Mouse (Mus musculus) MEL (cell line): ENCODE measurements around the gene Xpo1. TPM values are rescaled to one million over a fixed set of nuclear protein-coding genes. Genes with fewer than 3 reads are reported as not detected.

ENCODE experiments used
- DNase-seq: peaks from one replicate; pipeline ENCODE4 v3.0.0; 2011; ENCODE audit warnings: low read depth, low spot score
- H3K27ac ChIP-seq: 2 replicates; pipeline ENCODE4 v1.5.1; 2012; ENCODE audit warnings: low read depth, mild to moderate bottlenecking, control low read depth, low read length, moderate library complexity; ENCODE audit not compliant: control insufficient read depth
- H3K27me3 ChIP-seq, 2 experiments: fragments of 150-350 bp in 1 of 2; sonication (generic) in 1 of 2; 2 replicates each; pipeline ENCODE4 v1.6.1; 2012; ENCODE audit warnings: low read length in 2 of 2, mild to moderate bottlenecking in 2 of 2, improper control_type of control experiment in 1 of 2, moderate library complexity in 1 of 2; ENCODE audit not compliant: insufficient read depth in 2 of 2, control insufficient read depth in 1 of 2
- H3K36me3 ChIP-seq, 2 experiments: 2 replicates each; pipeline ENCODE4 v1.6.1; 2012 to 2014; ENCODE audit warnings: low read length in 2 of 2, improper control_type of control experiment in 1 of 2, inconsistent platforms in 1 of 2, mild to moderate bottlenecking in 1 of 2; ENCODE audit not compliant: insufficient read depth in 2 of 2, control insufficient read depth in 1 of 2
- H3K4me1 ChIP-seq, 2 experiments: fragments of 150-350 bp in 1 of 2; sonication (generic) in 1 of 2; 2 replicates each; pipeline ENCODE4 v1.6.1; 2012; ENCODE audit warnings: low read length in 2 of 2, improper control_type of control experiment in 1 of 2, mild to moderate bottlenecking in 1 of 2; ENCODE audit not compliant: insufficient read depth in 2 of 2, control insufficient read depth in 1 of 2
- H3K4me3 ChIP-seq, 2 experiments: fragments of 150-350 bp in 1 of 2; sonication (generic) in 1 of 2; 2 replicates each; pipeline ENCODE4 v1.5.1; 2012; ENCODE audit warnings: low read depth in 2 of 2, low read length in 2 of 2, mild to moderate bottlenecking in 2 of 2, moderate library complexity in 2 of 2, control low read depth in 1 of 2, improper control_type of control experiment in 1 of 2; ENCODE audit not compliant: control insufficient read depth in 1 of 2, insufficient read depth in 1 of 2
- H3K79me2 ChIP-seq: 2 replicates; pipeline ENCODE4 v1.6.1; 2012; ENCODE audit warnings: mild to moderate bottlenecking, low read length, moderate library complexity; ENCODE audit not compliant: control insufficient read depth, poor library complexity, insufficient read depth
- H3K9ac ChIP-seq: 2 replicates; pipeline ENCODE4 v1.6.1; 2012; ENCODE audit warnings: low read depth, mild to moderate bottlenecking, control low read depth, low read length, moderate library complexity; ENCODE audit not compliant: control insufficient read depth, poor library complexity, severe bottlenecking
- H3K9me3 ChIP-seq: fragments of 150-350 bp; sonication (generic); replicated peaks from 2 replicates; pipeline ENCODE4 v1.6.1; 2012; ENCODE audit warnings: mild to moderate bottlenecking, low read length, improper control_type of control experiment, moderate library complexity; ENCODE audit not compliant: insufficient read depth
- CHD2 ChIP-seq: IDR thresholded peaks from 2 replicates; pipeline ENCODE4 v1.6.1; 2011; ENCODE audit warnings: low read length, improper control_type of control experiment
- E2F4 ChIP-seq: IDR thresholded peaks from 2 replicates; pipeline ENCODE4 v1.6.1; 2011; ENCODE audit warnings: low read depth, low read length, improper control_type of control experiment, borderline replicate concordance
- EP300 ChIP-seq, 2 experiments: IDR thresholded peaks; 2 replicates each; pipeline ENCODE4 v1.6.1; 2011; ENCODE audit warnings: improper control_type of control experiment in 2 of 2, low read length in 2 of 2, low read depth in 1 of 2, mild to moderate bottlenecking in 1 of 2
- GABPA ChIP-seq: IDR thresholded peaks from 2 replicates; pipeline ENCODE4 v1.6.1; 2012; ENCODE audit warnings: low read depth, mild to moderate bottlenecking, inconsistent platforms, low read length, improper control_type of control experiment, moderate library complexity
- MAZ ChIP-seq: IDR thresholded peaks from 2 replicates; pipeline ENCODE4 v1.6.1; 2012; ENCODE audit warnings: low read depth, mild to moderate bottlenecking, inconsistent platforms, low read length, improper control_type of control experiment
- MXI1 ChIP-seq: IDR thresholded peaks from 2 replicates; pipeline ENCODE4 v1.6.1; 2011; ENCODE audit warnings: mild to moderate bottlenecking, low read depth, low read length, improper control_type of control experiment
- MYB ChIP-seq: IDR thresholded peaks from 2 replicates; pipeline ENCODE4 v1.6.1; 2011; ENCODE audit warnings: mild to moderate bottlenecking, low read depth, low read length, improper control_type of control experiment
- MYC ChIP-seq: IDR thresholded peaks from 2 replicates; pipeline ENCODE4 v1.6.1; 2011; ENCODE audit warnings: low read depth, mild to moderate bottlenecking, low read length, improper control_type of control experiment, moderate library complexity
- NELFE ChIP-seq: IDR thresholded peaks from 2 replicates; pipeline ENCODE4 v1.6.1; 2011; ENCODE audit warnings: low read depth, low read length, improper control_type of control experiment
- POLR2A ChIP-seq, 2 experiments: IDR thresholded peaks; 2 replicates each; pipeline ENCODE4 v1.6.1; 2011 to 2012; ENCODE audit warnings: low read length in 2 of 2, mild to moderate bottlenecking in 2 of 2, control low read depth in 1 of 2, improper control_type of control experiment in 1 of 2, low read depth in 1 of 2, moderate library complexity in 1 of 2; ENCODE audit not compliant: control insufficient read depth in 1 of 2, insufficient read depth in 1 of 2, poor library complexity in 1 of 2
- SIN3A ChIP-seq: IDR thresholded peaks from 2 replicates; pipeline ENCODE4 v1.6.1; 2012; ENCODE audit warnings: low read length, improper control_type of control experiment, inconsistent platforms
- TBP ChIP-seq: IDR thresholded peaks from 2 replicates; pipeline ENCODE4 v1.8.0; 2011; ENCODE audit warnings: low read depth, low read length, improper control_type of control experiment
- UBTF ChIP-seq: IDR thresholded peaks from 2 replicates; pipeline ENCODE4 v1.6.1; 2012; ENCODE audit warnings: low read depth, mild to moderate bottlenecking, inconsistent platforms, low read length, improper control_type of control experiment, moderate library complexity, borderline replicate concordance; ENCODE audit not compliant: insufficient read depth
- polyA plus RNA-seq, 2 experiments: library from polyadenylated mRNA; stranded (reverse) in 1 of 2; unstranded in 1 of 2; fragments of >175 nt in 1 of 2; fragments of >200 nt in 1 of 2; gene quantifications; 2 replicates each; pipeline versions ENCODE4 v1.2.1 to v1.2.4; 2012; ENCODE audit warnings: low replicate concordance in 2 of 2, low read depth in 1 of 2; ENCODE audit not compliant: insufficient read length in 2 of 2, insufficient read depth in 1 of 2, missing spikeins in 1 of 2
- total RNA-seq: library from RNA; depleted of rRNA; stranded (reverse); fragments of 300-350 nt; gene quantifications from 2 replicates; pipeline ENCODE4 v1.2.3, GENCODE M21; 2012

Gene Xpo1
- total and polyA plus RNA-seq, 3 experiments = 95.0 to 276 (median 119) TPM

DNA sequence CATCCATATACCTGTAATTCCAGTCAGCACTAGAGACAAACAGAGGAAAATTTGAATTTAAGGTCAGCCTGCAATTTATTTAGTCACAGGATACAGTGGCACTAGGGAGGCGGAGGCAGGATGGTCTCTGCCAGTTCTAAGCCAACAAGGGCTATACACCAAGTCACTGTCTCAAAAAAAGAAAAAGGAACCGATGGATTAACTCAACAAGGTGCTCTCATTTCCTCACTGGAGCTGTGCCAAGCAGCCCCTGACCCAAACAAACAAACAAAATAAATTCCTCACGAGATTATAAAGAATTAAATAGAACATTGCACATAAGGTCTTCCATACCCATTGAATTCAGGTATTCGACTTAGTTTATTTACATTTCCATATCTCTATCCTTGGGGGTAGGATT, 1.9 kb upstream of the Xpo1 start:
- Histone ChIP-seq H3K9me3 (no peaks in the 10 kb centered on the region), H3K27me3 (peaks cover 0 to 5% of the 10 kb centered on the region in 2 experiments; a peak in 3 of 4 replicates), H3K36me3 (peaks cover 2 to 11% of the 10 kb centered on the region in 2 experiments; a peak in 3 of 4 replicates), H3K9ac (no peak overlapping the region), H3K27ac (no peak overlapping the region), H3K4me3 (no peak overlapping the region), H3K4me1 (peaks cover 8 to 10% of the 10 kb centered on the region in 2 experiments), H3K79me2 (peaks cover 33% of the 10 kb centered on the region)
- TF ChIP-seq CHD2 = no peak
- no peak for DNase-seq

DNA sequence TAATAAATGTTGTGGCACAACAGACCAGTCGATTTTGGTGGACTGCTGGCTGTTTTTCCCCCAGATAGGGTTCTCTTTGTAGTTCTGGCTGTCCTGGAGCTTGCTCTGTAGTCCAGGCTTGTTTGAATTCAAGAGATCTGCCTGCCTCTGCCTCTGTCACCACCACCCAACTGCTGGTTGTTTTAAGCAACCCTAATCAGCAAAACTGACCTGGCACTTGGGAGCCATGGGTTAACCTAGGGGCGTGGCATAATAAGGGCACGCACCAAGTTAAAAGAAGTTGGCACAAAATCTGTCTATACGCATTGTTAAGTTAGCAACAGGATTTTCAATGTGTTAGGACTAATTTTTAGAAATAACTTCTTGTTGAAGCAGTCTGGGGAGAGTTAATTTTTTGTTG, 1.3 kb upstream of the Xpo1 start:
- H3K9ac ChIP-seq = peak overlapping the region; percentile 95
- TF ChIP-seq MAZ = no peak
- 0 out of 4 replicates have a peak, but pooled peaks of 1 of the 2 experiments have one; percentile 1 for TF ChIP-seq EP300 (IDR thresholded peaks at IDR 0.05; ENCODE audit: low read depth in 1 of 2, low read length in 2 of 2)
- TF ChIP-seq, all 39 proteins: peak for 1
- Histone ChIP-seq H3K9me3 (no peaks in the 10 kb centered on the region), H3K79me2 (peaks cover 39% of the 10 kb centered on the region), H3K27ac (peak overlapping the region; percentile 85), H3K36me3 (peaks cover 6 to 17% of the 10 kb centered on the region in 2 experiments), H3K4me1 (peaks cover 10 to 15% of the 10 kb centered on the region in 2 experiments), H3K4me3 (peak overlapping the region; percentile 73 to 74), H3K27me3 (peaks cover 0 to 2% of the 10 kb centered on the region in 2 experiments; a peak in 3 of 4 replicates)
- DNase-seq = peak; percentile 59

DNA sequence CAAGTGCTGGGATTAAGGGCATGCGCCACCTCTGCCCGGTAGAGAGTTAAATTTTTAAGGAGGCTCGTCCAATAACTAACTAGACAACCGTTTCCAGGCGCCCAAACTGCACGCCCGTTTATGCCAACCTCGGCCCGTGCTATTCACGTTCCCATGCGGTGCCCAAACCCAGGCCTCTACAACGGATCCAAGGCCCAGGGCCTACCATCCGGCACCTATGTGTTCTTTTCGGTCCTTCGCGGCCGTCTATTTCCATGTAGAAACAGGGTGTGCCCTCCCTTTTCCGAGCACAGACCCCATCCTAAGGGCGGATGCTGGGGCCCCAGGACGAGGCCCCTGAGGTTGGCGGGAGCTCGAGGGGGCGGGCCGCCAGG, 801 bp upstream of the Xpo1 start:
- peaks cover 43% of the 10 kb centered on the region for H3K79me2 ChIP-seq
- H3K9me3 ChIP-seq = no peaks in the 10 kb centered on the region
- peak; percentile 74 for TF ChIP-seq SIN3A
- TF ChIP-seq MYB = no peak
- no peak for TF ChIP-seq GABPA
- TF ChIP-seq MYC = peak; percentile 20; the same call in 1 of the 2 replicates
- peak; percentile 78 for TF ChIP-seq NELFE
- peak; percentile 14; the same call in 1 of the 2 replicates for TF ChIP-seq MXI1
- TF ChIP-seq POLR2A (IDR thresholded peaks at IDR 0.05; ENCODE audit: control insufficient read depth in 1 of 2, insufficient read depth in 1 of 2, low read depth in 1 of 2, low read length in 2 of 2, poor library complexity in 1 of 2) = peak; percentile 74 to 80
- no peak for TF ChIP-seq E2F4
- TF ChIP-seq TBP = peak; percentile 18; the same call in 1 of the 2 replicates
- no peak for TF ChIP-seq UBTF
- no peak for DNase-seq
- peak overlapping the region; percentile 73 to 74 for H3K4me3 ChIP-seq
- peak overlapping the region; percentile 85 for H3K27ac ChIP-seq
- H3K27me3 ChIP-seq = peaks cover 0 to 2% of the 10 kb centered on the region in 2 experiments; a peak in 3 of 4 replicates
- peaks cover 12 to 15% of the 10 kb centered on the region in 2 experiments for H3K4me1 ChIP-seq
- H3K9ac ChIP-seq = peak overlapping the region; percentile 95
- peaks cover 7 to 21% of the 10 kb centered on the region in 2 experiments for H3K36me3 ChIP-seq
